Mouse (Mus musculus) E14TG2a.4 (cell line): ENCODE results near the gene Nr1d2.
"Not testable (repeated sequence)": the region's sequence is repeated elsewhere in the genome, so short reads cannot be mapped to it uniquely, and the experiment has no call there.

Source experiments
- H3K27me3 ChIP-seq: 2 replicates; pipeline ENCODE4 v1.6.1; 2014; ENCODE audit warnings: low read length, control low read depth; ENCODE audit not compliant: insufficient read depth
- H3K36me3 ChIP-seq: 2 replicates; pipeline ENCODE4 v1.6.1; 2014; ENCODE audit warnings: low read length, control low read depth; ENCODE audit not compliant: insufficient read depth
- H3K4me1 ChIP-seq: replicated peaks from 2 replicates; pipeline ENCODE4 v1.6.1; 2014; ENCODE audit warnings: low read depth, low read length, control low read depth
- H3K4me3 ChIP-seq: replicated peaks from 2 replicates; pipeline ENCODE4 v1.5.1; 2014; ENCODE audit warnings: mild to moderate bottlenecking, low read length
- H3K9me3 ChIP-seq: 2 replicates; pipeline ENCODE4 v1.6.1; 2014; ENCODE audit warnings: low read length, control low read depth
- CTCF ChIP-seq: conservative IDR thresholded peaks from 2 replicates; pipeline ENCODE4 v1.5.1; 2014; ENCODE audit warnings: low read length
- NANOG ChIP-seq: IDR thresholded peaks from 2 replicates; pipeline ENCODE4 v1.6.1; 2014; ENCODE audit warnings: borderline replicate concordance, low read length, mixed read lengths
- POU5F1 ChIP-seq: IDR thresholded peaks from 2 replicates; pipeline ENCODE4 v1.6.1; 2014; ENCODE audit warnings: low read length, borderline replicate concordance

Nr1d2 gene

DNA sequence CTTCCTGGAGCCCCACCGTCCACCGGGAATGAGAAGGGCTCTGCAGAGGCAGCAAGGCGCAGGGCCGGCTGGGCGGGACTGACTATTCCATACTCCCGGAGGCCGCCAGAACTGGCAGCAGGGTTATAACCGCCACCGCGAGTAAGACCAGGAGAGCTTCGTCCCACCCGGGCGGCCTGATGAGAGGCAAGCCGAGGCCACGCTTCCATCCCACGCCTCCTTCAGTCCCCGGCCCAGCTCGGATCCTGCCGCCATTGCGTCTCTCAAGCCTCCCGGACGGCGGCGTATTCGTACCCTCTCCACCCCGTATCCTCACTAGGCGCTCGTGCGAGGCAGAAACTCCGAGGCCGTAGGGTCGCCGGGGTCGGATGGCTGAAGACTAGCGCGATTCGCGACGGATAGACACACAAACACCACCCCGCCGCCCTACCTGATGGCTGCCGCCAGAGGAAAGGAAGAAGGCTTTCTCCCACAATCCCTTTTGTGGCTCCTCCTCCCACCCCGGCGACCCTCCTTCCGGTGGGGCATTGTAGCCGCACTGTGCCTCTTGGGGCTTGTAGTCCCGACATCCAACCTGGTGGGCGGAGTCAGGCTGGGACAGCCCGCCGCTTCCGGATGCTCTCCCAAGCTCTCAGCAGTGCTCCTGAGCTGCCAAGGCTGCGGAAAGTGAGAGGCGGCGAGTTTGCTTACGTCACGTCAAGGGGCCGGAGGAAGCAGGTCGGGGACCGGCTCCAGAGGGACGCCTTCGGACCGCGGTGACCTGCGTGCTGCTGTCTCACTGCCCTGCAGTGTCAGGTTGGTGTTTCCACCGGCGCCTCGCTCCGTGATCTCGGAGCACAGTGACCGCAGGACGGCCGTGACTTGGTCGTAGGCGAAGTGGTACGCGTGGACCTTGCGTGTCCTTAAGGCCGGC lies 31.9 kb upstream of the Nr1d2 start, which contains the start of the genes Nkiras1 and Rpl15:
Gene Nkiras1, plus strand, starts transcription at position 608 of the 913 bp plus-strand sequence.
Gene Rpl15, minus strand, starts transcription at position 863 of the 913 bp plus-strand sequence.
- peaks cover 7% of the 10 kb centered on the region; the same call in 1 of the 2 replicates for H3K9me3 ChIP-seq
- H3K36me3 ChIP-seq: peaks cover 38% of the 10 kb centered on the region
- H3K27me3 ChIP-seq: no peaks in the 10 kb centered on the region
- TF ChIP-seq NANOG (no peak), POU5F1 (no peak), CTCF (no peak)
- peak within 1 kb of the TSS; percentile 96 for H3K4me3 ChIP-seq
- H3K4me1 ChIP-seq: peaks cover 6% of the 10 kb centered on the region; the same call in 1 of the 2 replicates

DNA sequence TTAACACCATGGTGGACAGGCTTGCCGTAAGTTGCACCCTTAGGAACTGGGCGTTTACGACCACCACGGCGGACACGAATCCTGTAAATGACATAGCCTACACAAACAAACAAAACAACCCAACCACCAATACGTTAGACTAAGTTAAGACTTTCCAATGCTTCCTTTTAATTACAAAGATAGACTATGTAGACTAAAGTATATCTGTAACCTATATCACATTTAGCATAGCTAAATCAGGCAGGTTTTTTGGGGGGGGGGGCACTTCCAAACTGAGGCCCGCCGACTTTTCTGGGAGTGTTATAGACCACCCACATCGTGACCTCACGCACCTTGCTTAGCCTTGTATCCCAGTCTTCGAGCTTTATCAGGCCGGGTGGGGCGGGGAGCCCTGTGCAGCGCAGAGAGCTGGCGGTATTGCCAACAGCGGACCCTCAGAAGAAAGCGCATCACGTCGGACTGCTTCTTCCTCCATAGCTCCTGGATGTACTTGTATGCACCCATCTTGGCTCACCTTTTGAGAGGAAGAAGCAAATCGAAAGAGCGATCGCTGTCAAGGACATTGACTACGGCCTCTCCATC lies 31.1 kb upstream of the Nr1d2 start:
- H3K4me1 ChIP-seq, H3K9me3 ChIP-seq, H3K27me3 ChIP-seq: not testable (repeated sequence)
- H3K36me3 ChIP-seq: peaks cover 38% of the 10 kb centered on the region
- H3K4me3 ChIP-seq: peak overlapping the region; percentile 96

- Histone ChIP-seq H3K4me1 (no peaks in the 10 kb centered on the region), H3K36me3 (peaks cover 19% of the 10 kb centered on the region), H3K9me3 (no peaks in the 10 kb centered on the region; the same call in 1 of the 2 replicates), H3K4me3 (no peak overlapping the region), H3K27me3 (no peaks in the 10 kb centered on the region)
- TF ChIP-seq NANOG (no peak), CTCF (no peak), POU5F1 (no peak)
Measured at GRCm38 (mm10) chr14:18263427-18263826, 24.5 kb upstream of the Nr1d2 start.

DNA sequence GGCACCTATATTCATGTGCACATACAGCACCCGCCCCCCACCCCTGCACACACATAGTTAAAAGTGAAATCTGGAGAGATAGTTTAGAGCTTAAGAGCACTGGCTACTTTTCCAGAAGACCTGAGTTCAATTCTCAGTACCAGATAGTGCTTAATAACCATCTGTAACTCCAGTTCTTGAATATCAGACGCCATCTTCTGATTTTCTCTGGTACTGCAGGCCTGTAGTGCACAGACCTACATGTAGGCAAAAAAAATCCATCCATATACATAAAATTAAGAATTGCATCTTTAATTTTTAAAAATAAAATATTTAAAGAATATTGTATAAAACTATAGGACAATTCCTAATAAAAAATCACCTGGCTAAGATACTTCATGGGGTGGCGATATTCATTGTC lies 22.3 kb upstream of the Nr1d2 start:
- no peak overlapping the region for H3K4me3 ChIP-seq
- TF ChIP-seq CTCF (peak; percentile 46), NANOG (no peak)

DNA sequence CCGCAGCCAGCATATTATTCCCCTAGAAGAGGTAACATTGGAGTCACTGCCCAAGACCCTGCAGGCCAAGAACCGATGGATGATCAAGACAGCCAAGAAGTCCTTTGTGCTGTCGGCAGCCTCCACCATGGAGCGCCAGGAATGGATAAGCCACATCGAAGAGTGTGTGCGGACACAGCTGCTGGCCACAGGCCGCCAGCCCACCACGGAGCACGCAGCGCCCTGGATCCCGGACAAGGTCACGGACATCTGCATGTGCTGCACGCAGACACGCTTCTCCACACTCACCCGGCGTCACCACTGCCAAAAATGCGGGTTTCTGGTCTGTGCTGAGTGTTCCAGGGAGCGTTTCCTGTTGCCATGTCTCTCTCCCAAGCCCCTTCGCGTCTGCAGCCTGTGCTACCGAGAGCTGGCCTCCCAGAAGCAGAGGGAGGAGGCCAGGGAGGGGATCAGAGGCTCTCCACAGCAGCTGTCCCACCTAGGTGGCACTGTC lies 3.8 kb upstream of the Nr1d2 start:
- Histone ChIP-seq H3K4me1 (peaks cover 13% of the 10 kb centered on the region), H3K36me3 (no peaks in the 10 kb centered on the region), H3K9me3 (peaks cover 39% of the 10 kb centered on the region), H3K27me3 (no peaks in the 10 kb centered on the region), H3K4me3 (0 out of 2 replicates have a peak overlapping the region, but pooled peaks have one; percentile 26)
- TF ChIP-seq POU5F1 (no peak), NANOG (no peak), CTCF (no peak)

More for the DNA sequence above, 22.3 kb upstream of the Nr1d2 start:
- H3K36me3 ChIP-seq: no peaks in the 10 kb centered on the region
- no peaks in the 10 kb centered on the region for H3K9me3 ChIP-seq
- H3K4me1 ChIP-seq: no peaks in the 10 kb centered on the region
- H3K27me3 ChIP-seq: no peaks in the 10 kb centered on the region

- no peak for TF ChIP-seq CTCF
- no peak for TF ChIP-seq NANOG
- no peak for TF ChIP-seq POU5F1
- Histone ChIP-seq H3K4me1 (peaks cover 21% of the 10 kb centered on the region), H3K36me3 (no peaks in the 10 kb centered on the region), H3K27me3 (no peaks in the 10 kb centered on the region), H3K9me3 (peaks cover 39% of the 10 kb centered on the region), H3K4me3 (no peak overlapping the region)
Measured at GRCm38 (mm10) chr14:18241786-18242185, 2.9 kb upstream of the Nr1d2 start.

GRCm38 (mm10) chr14:18240132-18240531 lies 1.2 kb upstream of the Nr1d2 start:
- no peak for TF ChIP-seq NANOG
- no peak for TF ChIP-seq POU5F1
- no peak for TF ChIP-seq CTCF
- Histone ChIP-seq H3K36me3 (no peaks in the 10 kb centered on the region), H3K4me1 (peaks cover 22% of the 10 kb centered on the region), H3K27me3 (no peaks in the 10 kb centered on the region), H3K4me3 (no peak overlapping the region), H3K9me3 (peaks cover 28% of the 10 kb centered on the region)

DNA sequence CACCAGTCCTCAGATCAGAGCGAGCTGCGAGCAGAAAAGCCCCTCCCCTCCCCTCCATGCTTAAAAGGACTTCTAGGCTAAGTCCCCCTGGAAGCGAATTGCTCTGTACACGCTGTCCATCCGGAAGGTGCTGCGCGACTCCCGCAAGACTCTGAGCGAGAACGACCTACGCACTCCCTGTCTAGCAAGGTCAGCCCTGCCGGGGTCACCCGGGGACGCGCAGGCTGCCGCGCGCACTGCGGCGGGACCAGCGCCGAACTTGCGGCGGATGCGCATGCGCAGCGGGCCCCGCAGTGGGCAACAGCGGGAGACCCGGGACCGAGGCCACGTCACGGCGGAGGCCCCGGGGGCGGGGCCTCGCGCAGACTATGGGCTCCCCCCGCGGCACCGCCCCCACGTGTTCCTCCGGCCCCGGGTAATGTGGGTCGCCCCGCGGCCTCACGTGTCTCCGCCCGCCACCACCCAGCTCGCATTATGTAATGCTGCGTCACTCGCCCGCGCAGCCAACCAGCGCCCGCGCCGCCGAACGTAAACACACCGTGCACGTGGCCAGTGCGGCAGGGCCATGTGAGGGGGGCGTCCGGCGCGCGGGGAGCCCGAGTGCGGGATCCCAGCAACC lies 687 bp downstream of the Nr1d2 start:
- Histone ChIP-seq H3K36me3 (no peaks in the 10 kb centered on the region), H3K27me3 (no peaks in the 10 kb centered on the region), H3K4me1 (peaks cover 27% of the 10 kb centered on the region), H3K9me3 (peaks cover 10% of the 10 kb centered on the region), H3K4me3 (peak overlapping the region; percentile 95)
- TF ChIP-seq CTCF (no peak), POU5F1 (no peak)
